Mouse (Mus musculus) embryo, embryonic 10 days (tissue): ENCODE results near the gene Rab3ip.
A peak's percentile ranks its signal among the peaks of the same experiment; 100 is the strongest.

ENCODE experiments used
- DNase-seq: peaks from one replicate; pipeline ENCODE4 v3.0.0-alpha.2; 2015; ENCODE audit warnings: low spot score

Gene Rab3ip

DNA sequence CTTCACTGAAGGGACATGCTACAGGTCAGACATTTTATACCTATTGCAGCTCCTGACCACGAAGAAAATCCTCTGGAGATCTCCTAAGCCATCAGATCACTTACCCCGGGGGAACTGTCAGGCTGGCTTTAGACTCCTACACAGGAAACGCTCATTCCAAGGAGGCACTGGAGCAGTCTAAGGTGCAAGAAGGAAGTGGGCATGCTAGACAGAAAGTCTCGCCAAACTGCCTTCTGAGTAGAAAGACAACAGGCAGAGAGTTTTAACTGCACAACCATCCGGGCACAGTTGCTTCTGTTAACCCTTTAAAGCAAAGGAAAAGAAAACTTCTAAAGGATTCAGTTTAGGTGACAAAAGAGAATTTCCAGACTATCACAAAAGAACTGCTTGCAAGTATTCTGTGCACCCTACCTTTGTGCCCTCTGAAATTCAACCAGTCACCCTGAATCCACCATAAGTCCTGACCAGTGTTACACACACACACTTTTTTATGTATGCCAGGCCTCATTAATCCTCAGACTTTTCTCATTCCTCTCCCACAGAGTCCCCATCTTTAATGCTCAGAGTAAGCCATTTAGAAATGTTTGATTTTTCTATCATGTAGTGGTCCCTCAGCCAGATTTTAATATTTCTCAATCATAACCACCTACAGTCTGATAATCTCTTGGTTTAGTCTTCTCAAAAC is 7.4 kb upstream of the Rab3ip start:
- DNase-seq, result no peak

DNA sequence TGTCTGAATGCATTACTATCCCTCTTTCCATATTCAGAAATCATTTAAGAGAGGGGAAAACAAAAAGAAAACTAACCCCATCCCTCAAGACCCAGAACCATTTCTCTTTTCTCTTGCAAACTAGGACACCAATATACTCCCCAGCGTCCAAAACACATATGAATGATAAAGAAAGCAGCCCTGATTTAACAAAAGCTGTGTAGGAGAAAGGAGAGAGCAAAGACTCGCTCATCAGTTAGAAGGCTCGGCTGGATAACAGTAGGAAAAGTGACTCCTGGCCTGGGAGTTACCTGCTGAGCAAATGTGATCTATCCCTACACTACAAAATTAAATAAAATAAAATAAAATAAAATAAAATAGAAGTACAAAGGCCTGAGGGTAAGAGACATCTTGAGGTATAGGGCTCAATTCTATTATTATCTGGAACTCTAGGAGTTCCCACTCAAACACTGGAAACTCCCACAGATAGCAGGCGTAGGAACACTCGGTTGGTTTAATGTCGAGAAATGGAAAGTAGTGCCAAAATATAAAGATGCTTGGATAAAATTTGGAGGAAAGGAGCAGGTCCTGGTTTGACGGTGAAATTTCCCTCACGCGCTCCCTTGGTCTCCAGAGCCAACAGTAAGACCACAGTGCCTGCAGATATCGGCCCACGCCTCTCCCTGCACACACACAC is 6.1 kb upstream of the Rab3ip start:
- no peak for DNase-seq

DNA sequence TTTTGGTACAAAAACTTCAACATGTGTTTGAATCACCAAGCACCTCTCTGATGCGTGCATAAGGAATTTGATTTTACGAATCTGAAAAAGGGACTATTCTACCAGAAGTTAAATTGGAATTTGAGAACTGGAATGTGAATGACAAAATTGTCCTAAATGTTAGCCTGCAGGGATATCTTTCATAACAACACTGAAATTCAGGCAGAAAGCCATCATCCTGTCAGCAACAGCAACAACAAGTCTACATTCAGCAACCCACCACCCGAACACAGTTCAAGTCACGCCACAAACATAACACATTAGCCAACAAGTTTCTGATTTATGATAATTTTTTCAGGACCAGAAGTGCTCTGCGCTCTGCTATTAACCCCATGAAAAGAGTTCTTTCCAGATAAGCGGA is 4.6 kb upstream of the Rab3ip start:
- no peak for DNase-seq

DNA sequence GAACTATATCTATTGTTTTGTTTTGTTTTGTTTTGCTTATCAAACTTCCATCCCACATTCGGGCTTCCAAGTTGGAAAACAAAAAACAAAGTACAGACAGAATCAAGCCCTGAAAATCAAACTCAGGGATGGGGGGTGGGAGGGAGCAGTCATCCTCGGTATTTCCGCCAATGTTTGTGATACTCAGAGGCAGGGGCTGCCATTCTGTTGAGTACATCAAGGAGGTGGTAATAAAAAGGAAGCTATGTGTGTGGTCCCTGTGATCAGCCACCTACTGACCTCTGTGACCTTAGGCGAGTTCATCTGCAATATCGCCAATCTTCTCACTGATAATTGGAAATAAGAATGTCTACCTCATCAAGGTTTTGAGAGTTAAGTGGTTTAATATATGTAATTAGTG is 317 bp upstream of the Rab3ip start:
- no peak for DNase-seq

DNA sequence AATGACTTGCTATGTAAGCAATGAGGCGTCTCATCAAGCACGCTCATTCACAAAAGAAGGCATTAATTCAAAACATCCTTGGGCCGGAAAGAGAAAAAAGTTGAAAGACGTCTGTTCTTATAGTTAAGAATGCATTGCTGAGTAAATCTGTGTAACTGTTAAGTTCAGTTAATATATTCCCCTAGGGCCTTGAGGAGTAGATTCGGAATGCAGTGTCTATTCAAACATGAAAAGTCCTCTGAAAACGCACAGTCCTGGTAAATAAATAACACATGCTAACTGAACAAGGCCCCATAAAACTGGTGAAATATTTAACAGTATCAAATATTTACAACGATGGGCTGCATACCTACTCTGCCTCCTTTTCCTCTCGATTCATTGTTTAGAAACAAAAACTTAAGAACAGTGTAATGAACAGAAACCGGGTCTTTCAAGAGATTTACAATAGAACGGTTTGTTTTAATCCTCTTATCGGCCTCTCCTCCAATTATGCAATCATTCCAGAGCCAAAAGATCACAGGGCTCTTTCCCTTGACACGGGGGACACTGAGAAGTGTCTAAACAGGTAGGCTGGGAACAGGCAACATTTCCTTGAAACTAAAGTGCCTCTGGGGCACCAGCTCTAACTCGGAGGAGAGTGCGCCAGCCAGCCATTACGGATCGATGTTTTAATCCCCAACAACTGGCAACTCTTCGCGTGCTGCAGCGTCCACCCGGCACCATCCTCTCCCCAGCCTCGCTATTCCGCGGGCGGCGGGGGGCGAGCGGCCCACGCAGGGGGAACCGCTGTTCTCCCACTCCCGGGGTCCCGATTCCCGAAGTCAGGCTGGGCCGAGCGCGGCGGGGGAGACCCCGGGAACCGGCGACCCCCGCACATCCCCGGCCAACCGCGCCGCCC is 1.2 kb downstream of the Rab3ip start:
- peak; percentile 74 for DNase-seq

DNA sequence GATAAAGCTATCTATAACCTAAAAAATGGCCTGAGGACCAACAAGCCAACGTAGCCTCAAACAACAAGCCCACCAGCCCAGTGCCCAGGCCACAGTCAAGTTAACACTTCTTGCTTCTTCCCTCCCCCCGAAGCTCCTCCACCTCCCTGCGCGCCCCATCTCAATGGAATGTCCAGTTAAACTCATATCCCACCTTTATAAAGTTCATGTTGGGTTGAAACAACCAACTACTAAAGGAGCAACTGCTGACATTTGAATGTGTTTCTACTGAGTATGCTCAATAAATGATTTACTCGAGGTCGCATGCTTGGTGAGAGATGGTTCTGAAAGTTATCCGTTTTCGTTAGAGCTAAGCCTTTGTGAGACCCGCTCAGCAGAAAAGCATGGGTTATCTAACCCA is 2.2 kb downstream of the Rab3ip start:
- DNase-seq, result no peak

DNA sequence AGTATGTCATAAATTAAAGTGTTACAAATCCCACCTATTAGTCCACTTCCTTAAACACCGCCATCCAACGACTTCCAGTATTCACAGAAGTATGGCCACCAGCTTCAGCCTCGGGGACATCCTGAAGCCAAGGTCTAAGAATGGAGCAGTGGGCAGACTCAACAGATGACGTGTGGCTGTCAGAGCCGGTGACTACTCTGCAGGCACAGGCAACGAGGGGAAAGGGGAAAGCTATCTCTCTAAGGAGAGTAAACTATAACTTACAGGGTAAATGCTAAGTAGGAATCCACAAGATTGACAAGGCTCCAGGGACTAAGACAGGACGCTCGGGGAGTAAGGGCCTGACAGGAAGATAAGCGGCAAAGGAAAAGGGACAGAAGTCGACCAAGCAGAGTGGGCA is 5.6 kb downstream of the Rab3ip start:
- DNase-seq, result no peak

DNA sequence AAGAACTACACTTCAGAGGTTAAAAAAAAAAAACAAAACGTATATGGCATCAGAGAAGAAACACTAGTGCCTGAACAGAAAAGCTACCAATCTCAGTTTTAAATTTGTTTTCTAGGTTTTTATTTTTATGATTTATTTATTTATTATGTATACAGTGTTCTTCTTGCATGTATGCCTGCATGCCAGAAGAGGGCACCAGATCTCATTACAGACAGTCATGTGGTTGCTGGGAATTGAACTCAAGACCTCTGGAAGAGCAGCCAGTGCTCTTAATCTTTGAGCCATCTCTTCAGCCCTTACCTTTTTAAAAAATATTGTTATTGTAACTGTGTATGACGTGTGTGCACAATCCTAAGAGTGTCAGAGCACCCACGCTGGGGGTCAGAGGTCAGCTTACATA is 6.4 kb downstream of the Rab3ip start:
- DNase-seq, result no peak

DNA sequence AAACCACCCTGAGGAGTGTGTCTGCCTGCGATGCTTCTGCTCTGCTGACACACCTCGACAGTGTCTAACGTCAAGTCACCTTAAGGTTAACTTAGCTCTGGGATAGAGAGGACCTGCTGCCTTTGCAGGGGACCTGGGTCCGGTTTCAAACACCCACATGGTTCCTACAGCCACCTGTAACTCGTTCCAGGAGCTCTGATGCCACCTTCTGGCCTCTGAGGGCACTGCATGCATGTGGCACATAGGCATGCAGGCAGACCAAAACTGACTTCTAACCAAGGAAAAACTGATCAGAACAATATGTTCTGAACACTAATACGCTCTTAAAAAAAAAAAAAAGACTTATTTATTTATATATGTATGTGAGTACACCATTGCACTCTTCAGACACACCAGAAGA is 7.5 kb downstream of the Rab3ip start:
- no peak for DNase-seq

DNA sequence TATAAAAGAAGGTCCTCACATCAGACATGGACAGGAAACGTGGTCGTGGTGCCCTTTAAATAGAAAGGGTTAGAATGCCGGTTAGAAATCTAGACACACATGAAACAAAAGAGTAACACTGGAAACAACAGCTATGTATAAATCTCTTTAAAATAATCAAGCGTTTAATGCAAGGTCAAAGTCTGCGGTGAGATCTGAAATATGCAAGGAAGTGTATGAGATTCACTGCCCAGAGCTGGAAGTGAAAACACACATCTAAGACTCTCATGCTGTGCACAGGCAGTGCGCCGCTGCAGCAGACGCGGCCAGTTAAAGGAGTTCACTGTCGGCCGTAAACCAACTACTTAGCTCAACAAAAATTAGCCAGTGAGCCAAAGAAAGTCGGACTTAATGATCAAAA is 15.5 kb downstream of the Rab3ip start:
- no peak for DNase-seq

DNA sequence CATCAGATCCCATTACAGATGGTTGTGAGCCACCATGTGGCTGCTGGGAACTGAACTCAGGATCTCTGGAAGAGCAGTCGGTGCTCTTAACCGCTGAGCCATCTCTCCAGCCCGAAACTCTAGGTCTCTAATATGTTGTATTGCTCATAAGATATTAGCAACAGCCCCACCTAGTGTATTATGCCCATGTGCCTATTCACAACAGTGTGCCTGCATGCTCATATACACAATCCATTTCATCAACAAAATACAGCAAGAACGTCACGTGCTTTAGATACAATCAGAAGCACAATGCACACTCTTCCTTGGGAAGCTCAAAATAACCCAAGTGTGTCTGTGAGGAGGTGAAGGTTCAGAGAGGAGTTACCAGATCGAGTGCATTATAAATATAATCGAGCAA is 16.8 kb downstream of the Rab3ip start:
- DNase-seq, result no peak

DNA sequence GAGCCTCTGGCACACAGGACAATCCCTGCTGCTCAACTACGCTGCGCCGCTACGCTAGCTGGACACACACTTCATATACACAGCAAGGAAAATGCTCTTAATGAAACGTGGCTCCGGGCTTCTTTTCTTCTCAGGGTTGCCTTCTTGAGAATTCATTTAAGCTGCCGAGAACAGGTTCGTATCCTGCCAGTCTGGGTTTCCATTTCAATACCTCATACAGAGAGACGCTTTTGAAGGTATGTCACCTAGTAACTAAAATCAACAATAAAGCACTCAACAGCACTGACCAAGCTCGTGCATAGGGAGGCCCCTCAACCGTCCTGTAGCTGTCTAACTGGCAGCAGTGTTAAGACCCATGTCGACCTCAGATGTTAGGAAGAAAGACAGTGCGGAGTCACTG is 18.2 kb downstream of the Rab3ip start:
- no peak for DNase-seq

DNA sequence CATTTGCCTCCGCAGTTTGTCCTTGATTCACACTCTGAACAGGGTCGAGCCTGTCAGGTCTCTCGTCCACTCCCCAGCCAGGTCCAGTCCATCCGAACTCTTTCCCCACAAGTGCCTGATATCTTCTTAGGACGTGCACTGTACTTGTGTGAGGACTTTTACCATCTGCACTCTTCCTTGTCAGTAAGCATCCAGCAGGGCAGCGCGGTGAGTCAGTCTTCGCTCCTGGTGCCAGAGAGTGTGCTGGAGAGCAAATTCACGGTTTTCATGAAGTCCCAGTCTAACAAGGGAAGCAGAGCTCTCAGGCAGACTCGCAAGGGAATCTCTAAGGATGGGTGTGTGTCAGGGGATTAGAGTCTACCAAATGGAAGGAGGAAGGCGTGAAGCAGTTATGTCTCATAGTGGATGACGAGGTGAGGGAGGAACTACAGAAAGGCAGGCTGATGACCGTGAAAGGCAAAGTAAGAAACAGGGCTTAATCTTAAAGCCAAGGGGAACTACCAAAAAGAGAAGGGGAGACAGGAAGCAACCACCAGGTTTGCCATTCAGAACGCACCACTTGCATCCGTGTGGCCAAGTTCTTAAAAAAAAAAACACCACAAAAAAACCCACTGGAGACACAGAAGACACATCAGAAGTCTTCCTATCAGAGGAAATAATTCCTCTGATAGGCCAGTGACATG is 18.9 kb downstream of the Rab3ip start:
- no peak for DNase-seq

DNA sequence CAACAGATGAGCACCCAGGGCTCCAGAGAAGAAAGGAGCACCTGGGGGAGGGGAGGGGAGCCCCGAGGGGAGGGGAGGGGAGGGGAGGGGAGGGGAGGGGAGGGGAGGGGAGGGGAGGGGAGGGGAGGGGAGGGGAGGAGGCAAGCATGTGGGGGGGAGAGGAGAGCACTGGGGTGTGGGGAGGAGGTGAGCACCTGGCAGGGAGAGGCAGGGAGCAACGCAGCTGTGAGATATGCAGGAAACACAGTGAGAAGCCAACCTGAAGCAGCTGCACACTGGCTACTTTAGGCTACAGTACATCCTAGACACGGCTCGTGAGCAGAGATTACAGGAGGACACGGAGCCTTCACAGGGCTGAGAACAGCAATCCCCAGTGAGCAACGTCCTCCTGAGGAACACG is 19.6 kb downstream of the Rab3ip start:
- DNase-seq, result no peak

DNA sequence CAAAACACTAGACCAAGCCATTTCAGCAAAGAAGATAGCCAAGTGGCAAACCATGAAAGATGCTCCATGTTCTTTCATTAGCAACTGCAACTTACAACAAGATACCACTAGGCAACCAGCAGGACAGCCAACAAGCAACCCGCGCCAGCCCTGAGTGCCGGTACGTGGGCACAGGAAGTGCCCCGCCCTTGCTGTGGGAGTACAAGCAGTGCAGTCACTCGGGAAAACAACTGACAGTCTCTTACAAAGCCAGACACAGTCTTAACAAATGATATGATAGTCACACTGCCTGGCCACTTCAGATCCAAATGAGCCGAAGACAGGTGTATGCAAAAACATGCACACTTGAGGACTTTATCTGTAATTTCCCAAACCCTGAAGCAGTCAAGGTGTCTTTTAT is 20.1 kb downstream of the Rab3ip start:
- no peak for DNase-seq

DNA sequence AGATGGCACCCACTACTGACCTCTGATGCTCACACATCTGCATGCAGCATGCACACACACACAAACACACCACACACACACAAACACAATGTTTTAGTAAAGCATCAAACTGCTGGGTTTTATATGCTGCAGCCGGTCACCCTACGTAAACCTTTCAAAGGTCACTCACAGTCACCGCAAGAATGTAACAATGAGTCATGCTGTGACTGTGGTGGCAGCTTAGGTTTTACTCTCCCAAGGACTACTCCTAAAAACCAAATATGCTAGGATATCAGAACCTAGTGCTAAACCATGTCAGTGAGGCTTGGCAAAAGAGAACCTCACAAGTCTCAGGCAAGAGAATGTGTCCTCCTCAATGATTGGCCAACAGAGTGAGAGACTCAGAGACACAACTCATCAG is 21.7 kb downstream of the Rab3ip start:
- no peak for DNase-seq

DNA sequence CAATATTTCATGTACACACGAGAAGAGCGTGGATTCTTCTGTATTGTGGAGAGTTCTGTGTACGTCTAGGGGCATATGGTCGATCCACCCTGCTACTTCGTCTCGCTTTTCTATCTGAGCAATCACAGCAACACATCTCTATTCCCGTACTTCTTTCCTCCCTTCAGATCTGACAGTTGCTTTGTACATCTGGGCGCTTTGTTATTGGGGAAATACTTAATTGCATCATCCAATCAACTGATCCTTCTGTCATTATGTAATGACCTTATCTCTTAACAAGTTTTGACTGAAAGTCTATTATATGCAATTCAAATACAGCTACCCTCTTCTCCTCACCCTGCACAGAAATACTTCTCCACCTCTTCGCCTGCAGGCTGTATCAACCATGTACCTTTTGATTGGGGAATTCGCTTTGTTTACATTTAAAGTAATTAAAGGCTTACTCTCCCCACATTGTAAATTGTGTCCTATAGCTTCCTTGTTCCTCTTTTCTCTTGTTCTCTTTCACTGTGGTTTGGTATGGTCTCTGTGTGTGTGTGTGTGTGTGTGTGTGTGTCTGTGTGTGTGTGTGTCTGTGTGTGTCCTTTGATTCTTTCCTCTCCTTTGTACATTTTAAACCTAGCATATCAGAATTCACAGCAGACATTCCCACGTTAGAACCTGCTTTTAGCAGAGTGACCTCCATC is 24.0 kb downstream of the Rab3ip start:
- DNase-seq, result no peak

DNA sequence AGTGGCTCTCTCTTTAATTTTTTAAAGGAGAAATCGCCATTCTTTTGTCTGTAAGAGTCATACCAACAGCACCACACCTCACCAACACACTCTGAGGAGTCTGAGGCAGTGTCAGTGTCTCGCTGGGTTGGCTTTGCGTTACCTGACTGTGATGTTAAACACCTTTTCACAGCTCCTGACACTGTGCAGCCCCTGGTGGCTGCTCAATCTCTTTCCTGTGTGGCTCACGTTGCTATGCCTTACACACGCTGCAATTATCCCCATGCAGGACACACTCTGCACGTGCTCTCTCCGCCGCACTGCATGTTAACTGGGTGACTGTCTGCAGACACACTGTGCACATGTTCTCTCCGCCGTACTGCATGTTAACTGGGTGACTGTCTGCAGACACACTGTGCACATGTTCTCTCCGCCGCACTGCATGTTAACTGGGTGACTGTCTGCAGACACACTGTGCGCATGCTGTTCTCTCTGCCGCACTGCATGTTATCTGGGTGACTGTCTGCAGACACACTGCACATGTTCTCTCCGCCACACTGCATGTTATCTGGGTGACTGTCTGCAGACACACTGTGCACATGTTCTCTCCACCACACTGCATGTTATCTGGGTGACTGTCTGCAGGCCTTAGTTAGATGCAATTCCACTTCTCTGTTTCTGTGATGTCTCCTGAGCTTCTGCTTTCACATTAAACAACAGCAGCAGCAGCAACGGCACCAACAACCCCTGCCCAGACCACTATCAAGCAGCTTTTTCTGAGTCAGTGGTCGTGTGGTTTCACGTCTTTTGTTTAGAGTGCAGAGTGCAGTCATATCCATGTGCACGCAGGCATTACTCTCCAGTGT is 26.7 kb downstream of the Rab3ip start:
- no peak for DNase-seq

DNA sequence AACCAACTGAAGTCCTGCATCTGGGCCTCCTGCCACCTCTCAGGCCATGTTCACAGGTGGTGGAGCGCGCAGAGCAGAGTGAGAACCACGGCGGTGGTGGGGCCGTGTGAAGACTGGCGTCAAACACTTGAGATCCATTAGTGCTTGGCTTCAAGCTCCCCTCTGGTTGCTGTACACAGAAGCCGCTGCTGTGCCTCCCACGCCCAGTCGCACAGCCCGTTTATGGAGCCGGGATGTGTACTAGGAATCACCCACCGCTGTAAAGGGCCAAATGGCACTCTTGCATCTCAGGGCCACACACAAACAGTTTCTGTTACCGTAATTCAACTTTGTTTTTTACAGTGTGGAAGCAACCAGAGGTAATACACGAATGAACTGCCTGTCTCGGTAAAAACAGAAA is 28.4 kb downstream of the Rab3ip start:
- no peak for DNase-seq

DNA sequence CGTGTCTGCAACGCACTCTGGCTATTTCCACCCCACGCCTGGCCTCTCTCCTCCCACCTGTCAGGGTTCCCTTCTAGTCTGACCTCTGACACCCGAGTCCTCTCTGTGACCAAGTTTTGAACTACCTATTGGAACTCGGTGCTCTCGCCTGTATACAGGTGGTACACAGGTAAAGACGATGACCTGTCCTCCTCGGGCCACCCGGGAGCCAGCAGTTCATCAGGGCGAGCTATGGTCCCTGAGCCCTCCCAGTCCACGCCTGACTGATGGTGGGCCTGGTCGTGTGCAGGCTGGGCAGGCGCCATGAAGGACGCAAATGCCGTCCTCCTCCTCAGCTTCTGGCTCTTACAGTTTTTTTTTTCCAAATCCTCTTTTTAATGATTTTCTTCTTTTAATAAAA is 29.2 kb downstream of the Rab3ip start:
- DNase-seq, result no peak

DNA sequence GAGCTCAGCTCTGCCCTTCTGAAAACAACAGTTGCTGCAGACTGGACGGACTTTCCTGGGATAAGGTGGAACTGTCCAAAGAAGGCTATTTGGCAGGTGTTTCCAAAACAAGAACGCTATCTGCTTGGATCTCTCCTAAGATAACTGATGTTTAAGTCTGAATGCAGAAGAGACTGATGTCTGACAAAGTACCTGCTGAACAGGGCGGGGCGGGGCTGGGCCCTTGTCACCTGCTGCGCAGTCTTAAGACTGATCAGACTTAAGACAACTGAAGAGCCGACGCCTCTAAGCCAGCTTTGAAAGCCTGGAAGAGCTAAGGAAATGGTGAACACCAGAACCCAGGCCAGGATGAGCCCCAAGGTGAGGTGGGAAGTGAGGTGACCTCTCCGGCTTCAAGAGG is 29.9 kb downstream of the Rab3ip start:
- no peak for DNase-seq
